Mouse (Mus musculus) embryonic fibroblast, embryonic 13.5 days (primary cell): ENCODE data around the gene Gm35549.

Experiments
- CTCF ChIP-seq: IDR thresholded peaks from 2 replicates; pipeline ENCODE4 v1.5.1; 2011; ENCODE audit warnings: mild to moderate bottlenecking, control low read depth, low read length, moderate library complexity, borderline replicate concordance; ENCODE audit not compliant: insufficient read depth
- POLR2A ChIP-seq: IDR thresholded peaks from 2 replicates; pipeline ENCODE4 v1.6.1; 2011; ENCODE audit warnings: low read depth, mild to moderate bottlenecking, control low read depth, low read length, moderate library complexity

- no peak for TF ChIP-seq CTCF
- peak; percentile 73 for TF ChIP-seq POLR2A
These were observed 37.9 kb downstream of the Gm35549 start for GRCm38 (mm10) chr9:122805845-122806341.
